Mouse (Mus musculus) heart, adult 2 months (tissue): ENCODE data around the gene Tada3.

Experiments used
- CTCF ChIP-seq: fragments of 200-600 bp; IDR thresholded peaks from 2 replicates; pipeline ENCODE4 v1.8.1; 2022; ENCODE audit warnings: antibody characterized with exemption, mild to moderate bottlenecking, moderate library complexity
- POLR2A ChIP-seq: fragments of 200-500 bp; IDR thresholded peaks from 2 replicates; pipeline ENCODE4 v1.6.1; 2011; ENCODE audit warnings: mild to moderate bottlenecking, low read depth, low read length, control low read depth; ENCODE audit not compliant: insufficient read depth

DNA sequence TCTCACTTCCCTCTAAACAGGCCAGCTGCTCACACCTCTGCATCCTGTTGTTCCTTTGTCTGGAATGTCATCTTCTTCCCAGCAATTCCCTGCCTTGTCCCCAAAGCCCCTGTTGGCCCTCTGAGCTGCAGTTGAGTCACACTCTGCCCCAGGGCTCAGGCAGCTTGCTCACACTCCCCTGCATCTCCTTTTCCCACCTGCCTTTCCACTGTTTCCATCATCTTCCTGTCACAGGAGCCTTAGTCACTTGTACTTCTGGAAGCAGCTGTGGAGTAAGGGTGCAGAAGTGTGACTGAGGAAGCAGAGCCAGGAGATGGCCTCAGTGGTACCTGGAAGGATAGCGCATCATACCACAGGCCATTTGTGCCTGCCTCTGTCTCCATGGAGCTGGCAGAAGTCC lies 15.4 kb downstream of the Tada3 start:
- TF ChIP-seq CTCF: no peak
- no peak for TF ChIP-seq POLR2A
